Mouse (Mus musculus): ENCODE measurements around the gene Myh9.

The Myh9 gene

GRCm38 (mm10) chr15:77807264-77807585, 34.8 kb downstream of the Myh9 start:
- DNase-seq (ENCODE audit: low spot score): no peak

DNA sequence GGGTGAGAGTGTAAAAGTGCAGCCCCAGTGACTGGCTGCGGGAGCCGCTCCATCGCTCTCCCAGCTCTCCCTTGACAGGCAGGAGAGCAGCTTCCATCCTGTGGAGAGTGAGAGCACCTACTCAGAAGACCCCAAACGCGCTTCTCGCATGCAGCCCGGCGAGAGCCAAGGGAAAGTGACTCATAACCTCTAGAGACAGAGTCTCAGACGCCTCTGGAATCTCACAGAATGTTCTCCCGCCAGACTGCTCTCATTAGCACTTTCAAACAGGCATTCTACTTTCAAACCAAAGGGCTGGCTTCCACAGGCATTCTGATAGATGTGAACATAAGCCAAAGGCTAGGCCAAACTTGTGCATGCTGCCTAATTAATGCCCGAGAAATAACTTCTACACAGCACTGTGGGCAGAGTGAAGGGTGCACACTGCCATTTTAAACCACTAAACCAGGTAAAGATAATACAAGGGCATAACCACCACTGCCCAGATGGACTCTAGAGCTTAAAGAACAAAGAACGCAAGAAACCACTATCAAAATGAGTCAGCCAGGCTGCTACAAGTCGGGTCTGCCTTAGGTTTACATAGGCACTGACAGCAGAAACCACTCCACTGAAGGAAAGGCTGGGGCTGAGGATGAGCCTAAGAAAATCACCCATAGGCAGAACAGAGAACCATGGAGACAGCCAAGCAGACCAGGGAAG, 35.3 kb downstream of the Myh9 start:
- no peak for DNase-seq (ENCODE audit: low spot score)

DNA sequence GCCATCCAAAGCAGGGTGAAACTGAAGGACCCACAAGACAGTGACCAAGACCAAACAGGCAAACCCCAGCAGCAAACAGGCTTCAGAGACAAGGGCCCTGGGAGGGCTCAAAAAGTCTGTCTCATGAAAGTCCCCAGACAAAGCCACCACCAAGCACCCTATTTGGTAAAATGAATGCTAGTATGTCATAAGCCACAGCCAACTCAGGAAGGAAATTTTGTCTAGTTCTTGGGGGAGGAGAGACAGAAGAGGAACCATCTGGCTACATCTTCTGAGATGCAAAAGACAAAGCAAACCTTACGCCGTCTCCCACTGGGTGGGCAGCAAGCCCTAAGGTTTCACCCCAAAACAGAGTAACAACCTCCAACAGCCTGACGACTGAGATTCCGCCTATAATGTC, 36.3 kb downstream of the Myh9 start:
- DNase-seq (ENCODE audit: low spot score): no peak

DNA sequence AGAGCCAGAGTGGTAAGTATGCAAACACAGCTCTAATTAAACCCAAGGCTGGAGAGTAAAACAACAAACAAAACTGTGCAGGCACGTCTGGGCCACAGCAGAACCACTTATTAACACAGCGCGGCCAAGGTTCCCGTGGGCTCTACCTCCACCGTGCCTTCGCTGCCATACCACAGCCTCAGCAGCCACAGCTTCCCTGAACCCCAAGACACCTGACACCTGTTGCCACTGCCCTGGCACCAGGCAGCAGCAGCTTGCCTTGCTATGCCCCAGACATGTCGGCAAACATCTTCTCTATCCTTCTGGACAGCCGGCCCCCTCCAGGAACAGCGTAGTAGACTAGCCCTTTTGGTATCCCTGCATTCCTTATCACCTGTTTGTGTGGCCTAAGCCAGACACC, 37.0 kb downstream of the Myh9 start:
- DNase-seq (ENCODE audit: low spot score): no peak

GRCm38 (mm10) chr15:77804460-77804859, 37.5 kb downstream of the Myh9 start:
- DNase-seq (ENCODE audit: low spot score): no peak

DNA sequence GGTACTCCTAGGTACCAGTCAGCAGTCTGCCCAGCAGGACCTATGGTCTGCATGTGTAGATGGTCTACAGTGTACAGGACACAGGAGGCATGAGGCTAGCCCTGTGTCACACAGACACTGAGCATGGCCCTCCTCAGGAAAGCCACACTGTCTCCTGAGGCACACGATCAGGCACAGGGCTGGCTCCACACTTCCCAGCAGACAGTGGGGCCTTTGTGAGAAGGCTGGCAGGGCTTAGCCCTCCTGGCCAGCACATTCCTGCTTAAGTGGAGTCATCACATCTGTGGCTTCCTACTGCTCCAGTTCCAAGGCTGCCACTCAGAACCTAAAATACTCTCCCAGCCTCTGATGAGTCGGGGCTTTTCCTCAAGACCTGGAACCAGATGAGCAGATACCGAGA, 38.2 kb downstream of the Myh9 start:
- DNase-seq (ENCODE audit: low spot score): no peak

GRCm38 (mm10) chr15:77802992-77803391, 39.0 kb downstream of the Myh9 start:
- no peak for DNase-seq (ENCODE audit: low spot score)

DNA sequence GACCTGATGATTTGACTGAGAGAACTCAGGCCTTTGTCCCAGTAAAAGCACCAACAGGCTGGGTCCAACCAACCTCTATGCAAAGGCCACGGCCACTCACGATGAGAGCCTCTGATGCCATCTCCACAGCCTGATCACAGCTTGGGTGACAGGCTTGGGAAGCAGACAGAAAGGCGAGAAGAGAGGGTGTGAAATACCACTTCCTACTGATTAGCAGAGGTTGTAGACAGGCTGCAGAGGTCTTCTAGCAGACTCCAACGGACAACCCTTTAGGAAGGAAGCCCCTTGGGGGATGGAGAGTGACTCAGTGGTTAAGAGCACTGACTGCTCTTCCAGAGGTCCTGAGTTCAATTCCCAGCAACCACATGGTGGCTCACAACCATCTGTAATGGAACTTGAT, 40.8 kb downstream of the Myh9 start:
- no peak for DNase-seq (ENCODE audit: low spot score)

- DNase-seq (ENCODE audit: low spot score): no peak
Measured at GRCm38 (mm10) chr15:77800511-77800910, 41.5 kb downstream of the Myh9 start.

- DNase-seq (ENCODE audit: low spot score): no peak
Measured at GRCm38 (mm10) chr15:77799491-77800474, 42.2 kb downstream of the Myh9 start.

- DNase-seq (ENCODE audit: low spot score): no peak
Measured at GRCm38 (mm10) chr15:77798664-77799490, 43.1 kb downstream of the Myh9 start.

- no peak for DNase-seq (ENCODE audit: low spot score)
Measured at GRCm38 (mm10) chr15:77797609-77798411, 44.2 kb downstream of the Myh9 start.

- no peak for DNase-seq (ENCODE audit: low spot score)
Measured at GRCm38 (mm10) chr15:77796409-77797035, 45.5 kb downstream of the Myh9 start.

GRCm38 (mm10) chr15:77794908-77795356, 47.0 kb downstream of the Myh9 start:
- DNase-seq (ENCODE audit: low spot score): no peak

DNA sequence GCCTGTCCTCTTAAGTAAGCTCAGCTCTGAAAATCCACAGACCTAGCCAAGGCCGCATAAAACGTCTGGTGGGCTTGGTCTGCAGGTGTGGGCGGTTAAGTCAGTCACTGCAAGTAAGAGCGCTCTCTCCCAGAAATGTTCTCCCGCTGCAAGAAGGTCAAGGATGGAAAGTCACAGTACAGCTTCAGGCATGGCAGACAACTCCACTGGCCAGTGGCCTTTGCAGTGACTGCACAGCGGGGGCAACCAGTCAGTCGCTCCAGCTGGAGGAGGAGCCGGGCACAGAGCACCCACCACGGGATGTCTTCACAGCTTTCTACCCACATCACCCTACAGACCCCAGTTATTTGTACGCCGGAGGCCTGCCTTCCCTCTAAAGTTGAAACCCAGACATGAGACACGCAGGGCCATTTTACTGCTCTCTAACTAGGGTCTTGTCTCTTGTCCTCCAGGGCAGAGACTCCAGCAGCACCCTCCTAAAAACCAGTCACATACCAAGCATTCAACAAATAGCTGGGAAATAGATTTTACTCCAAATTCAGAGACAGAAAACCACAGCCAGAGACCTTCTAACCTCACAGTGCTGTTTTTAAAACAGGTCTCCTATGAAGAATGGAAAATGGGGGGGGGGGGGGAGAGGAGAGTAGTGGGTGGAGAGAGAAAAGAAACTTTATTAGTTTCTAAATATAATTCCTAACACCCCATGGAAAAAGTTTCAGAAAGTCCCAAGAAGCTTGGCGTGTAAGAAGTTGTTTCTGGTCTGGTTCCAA, 47.7 kb downstream of the Myh9 start:
- no peak for DNase-seq (ENCODE audit: low spot score)

DNA sequence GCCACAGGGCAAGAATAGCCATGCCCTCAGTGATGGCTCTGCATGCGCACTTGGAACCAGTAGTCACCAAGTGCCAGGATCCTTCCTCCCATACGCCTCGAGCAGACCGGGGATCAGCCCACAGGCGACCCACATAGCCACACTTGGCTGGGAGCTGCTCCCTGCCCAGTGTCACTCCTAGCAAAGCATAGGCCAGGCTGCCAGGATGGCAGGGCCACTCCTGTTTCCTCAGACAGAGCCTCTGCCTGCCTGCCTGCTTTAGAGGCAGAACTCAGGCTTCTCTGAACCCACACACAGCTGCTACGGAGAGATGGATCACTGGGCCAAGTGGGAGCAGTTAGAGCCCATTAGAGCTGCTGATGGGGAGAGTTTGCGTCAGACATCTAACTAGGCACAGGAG, 48.4 kb downstream of the Myh9 start:
- DNase-seq (ENCODE audit: low spot score): no peak

DNA sequence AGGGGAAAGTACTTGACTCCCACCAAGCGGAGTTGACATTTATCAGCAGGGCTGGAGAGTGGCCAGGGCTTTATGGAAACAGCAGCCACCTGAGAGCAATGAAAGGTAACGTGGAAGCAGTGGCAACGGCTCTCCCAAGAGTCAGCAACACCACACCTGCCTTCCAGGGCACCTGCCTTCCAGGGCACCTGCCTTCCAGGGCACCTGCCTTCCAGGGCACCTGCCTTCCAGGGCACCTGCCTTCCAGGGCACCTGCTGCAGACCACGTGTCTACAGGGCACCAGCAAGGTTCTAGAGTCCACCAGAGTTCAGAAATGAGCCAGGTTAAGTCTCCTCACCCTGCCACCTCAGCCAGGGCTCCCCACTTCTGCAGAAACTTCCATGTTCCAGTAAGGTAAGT, 48.9 kb downstream of the Myh9 start:
- DNase-seq (ENCODE audit: low spot score): no peak

DNA sequence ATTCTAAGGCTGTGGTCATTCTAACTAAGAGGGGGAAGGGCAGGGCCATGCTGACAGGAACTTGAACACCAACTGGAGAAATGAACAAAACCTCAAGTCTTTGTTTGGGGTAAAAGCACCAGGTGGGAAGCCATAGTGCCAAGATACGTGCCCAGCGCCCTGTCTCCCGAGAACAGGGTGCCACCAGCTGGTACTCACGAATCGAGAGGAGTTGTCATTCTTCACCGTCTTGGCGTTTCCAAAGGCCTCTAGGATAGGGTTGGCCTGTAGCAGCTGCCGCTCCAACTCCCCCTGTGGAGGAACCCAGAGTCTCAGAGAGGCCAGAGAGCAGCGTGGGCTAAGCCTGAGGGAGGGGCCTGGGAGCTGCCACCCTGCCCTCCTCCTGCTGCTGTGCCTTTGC, 49.9 kb downstream of the Myh9 start:
- DNase-seq (ENCODE audit: low spot score): no peak

- DNase-seq (ENCODE audit: low spot score): no peak
Measured at GRCm38 (mm10) chr15:77790656-77791405, 51.1 kb downstream of the Myh9 start.

DNA sequence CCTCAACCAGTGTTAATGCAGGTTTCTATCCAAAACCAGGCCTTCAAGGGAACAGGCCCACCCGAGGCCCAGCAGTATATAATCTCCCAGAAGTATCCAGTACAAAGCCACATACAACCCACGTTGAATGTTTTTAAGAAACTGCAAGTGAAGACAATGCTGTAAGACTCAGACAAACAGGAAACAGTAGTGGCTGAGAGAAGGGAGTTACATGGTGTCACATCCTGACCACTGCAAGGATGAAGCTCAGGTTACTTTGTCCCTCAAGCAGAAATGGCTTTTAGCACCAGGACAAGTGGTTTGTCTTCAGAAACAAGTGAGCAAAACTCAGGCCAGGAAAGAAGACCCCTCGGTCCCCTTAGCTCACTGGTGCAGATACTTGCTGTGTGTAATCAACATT, 52.8 kb downstream of the Myh9 start:
- no peak for DNase-seq (ENCODE audit: low spot score)
